Mouse (Mus musculus) limb, embryonic 15.5 days (tissue): Measurements from ENCODE around the gene Nckap1. TPM values are rescaled to one million over a fixed set of nuclear protein-coding genes. Genes with fewer than 3 reads are reported as not detected.
A peak's percentile ranks its signal among the peaks of the same experiment; 100 is the strongest.

Experiments used
- ATAC-seq: fragments of 200-750 bp; cut with Nextera tagmentation; 2 replicates; pipeline ENCODE4 v1.8.0; 2017; ENCODE audit warnings: low read depth, moderate TSS enrichment; ENCODE audit not compliant: insufficient number of reproducible peaks, low FRiP score, low TSS enrichment
- H3K27ac ChIP-seq: fragments of 300-500 bp; sonication (generic); 2 replicates; pipeline ENCODE4 v1.5.1; 2015; ENCODE audit warnings: moderate library complexity, mild to moderate bottlenecking, inconsistent platforms
- H3K27me3 ChIP-seq: fragments of 300-500 bp; sonication (generic); 2 replicates; pipeline ENCODE4 v1.6.1; 2015; ENCODE audit warnings: inconsistent platforms
- H3K36me3 ChIP-seq: fragments of 300-500 bp; sonication (generic); 2 replicates; pipeline ENCODE4 v1.6.1; 2015; ENCODE audit warnings: inconsistent platforms
- H3K4me1 ChIP-seq: fragments of 300-500 bp; sonication (generic); 2 replicates; pipeline ENCODE4 v1.6.1; 2015; ENCODE audit warnings: inconsistent platforms
- H3K4me2 ChIP-seq: fragments of 300-500 bp; sonication (generic); 2 replicates; pipeline ENCODE4 v1.6.1; 2015; ENCODE audit warnings: mild to moderate bottlenecking, inconsistent platforms
- H3K4me3 ChIP-seq: fragments of 300-500 bp; sonication (generic); 2 replicates; pipeline ENCODE4 v1.5.1; 2015; ENCODE audit warnings: mild to moderate bottlenecking, inconsistent platforms
- H3K9ac ChIP-seq: fragments of 300-500 bp; sonication (generic); 2 replicates; pipeline ENCODE4 v1.6.1; 2015; ENCODE audit warnings: inconsistent platforms
- H3K9me3 ChIP-seq: fragments of 300-500 bp; sonication (generic); 2 replicates; pipeline ENCODE4 v1.6.1; 2016; ENCODE audit warnings: inconsistent platforms
- WGBS: fragments of 180-500 bp; shearing (Covaris S2); methylation state at CpG from one replicate; pipeline ENCODE4 v1.1.7; 2015; 5-methylcytosine and 5-hydroxymethylcytosine counted together
- microRNA counts: library from miRNA; unstranded; fragments of <30 nt; microRNA quantifications from one replicate; lab custom pipeline; 2016
- microRNA-seq: library from miRNA; unstranded; fragments of <30 nt; microRNA quantifications from one replicate; pipeline ENCODE4, GENCODE M21; 2016
- polyA plus RNA-seq: library from polyadenylated mRNA; unstranded; fragments of >200 nt; fragmentation: Nextera tagmentation; extraction: Ambion mirVana; gene quantifications from 2 replicates; pipeline ENCODE4 v1.2.1, GENCODE M21; 2015

The Nckap1 gene
- polyA plus RNA-seq, 1 experiment from 2014 or later: 75.7 TPM

GRCm38 (mm10) chr2:80474247-80474796, 106.9 kb downstream of the Nckap1 start:
- ATAC-seq: no peak
- no peaks in the 10 kb centered on the region for H3K4me1 ChIP-seq
- no peaks in the 10 kb centered on the region for H3K27me3 ChIP-seq
- no peak overlapping the region for H3K4me2 ChIP-seq
- H3K27ac ChIP-seq: no peak overlapping the region
- H3K4me3 ChIP-seq: no peak overlapping the region
- no peak overlapping the region for H3K9ac ChIP-seq
- no peaks in the 10 kb centered on the region for H3K36me3 ChIP-seq
- H3K9me3 ChIP-seq: no peaks in the 10 kb centered on the region
- whole genome bisulfite sequencing: 76% methylated on average over 5 of the region's 5 CpGs

- Histone ChIP-seq H3K4me3 (no peak overlapping the region), H3K4me2 (no peak overlapping the region), H3K9ac (no peak overlapping the region), H3K36me3 (no peaks in the 10 kb centered on the region), H3K27me3 (no peaks in the 10 kb centered on the region), H3K4me1 (no peaks in the 10 kb centered on the region), H3K27ac (no peak overlapping the region), H3K9me3 (no peaks in the 10 kb centered on the region)
- 76% methylated on average over 16 of the region's 16 CpGs for WGBS
- ATAC-seq: no peak
These were observed 115.0 kb downstream of the Nckap1 start for GRCm38 (mm10) chr2:80465991-80466821.

- H3K4me3 ChIP-seq: no peak overlapping the region
- no peak overlapping the region for H3K4me2 ChIP-seq
- H3K9ac ChIP-seq: no peak overlapping the region
- H3K27ac ChIP-seq: no peak overlapping the region
- H3K27me3 ChIP-seq: no peaks in the 10 kb centered on the region
- H3K9me3 ChIP-seq: no peaks in the 10 kb centered on the region
- 78% methylated on average over 8 of the region's 8 CpGs for WGBS
- no peaks in the 10 kb centered on the region for H3K4me1 ChIP-seq
- no peak for ATAC-seq
- no peaks in the 10 kb centered on the region for H3K36me3 ChIP-seq
These were observed 119.4 kb downstream of the Nckap1 start for GRCm38 (mm10) chr2:80461827-80462226.

MicroRNA genes within 50 kb of the gene (microRNA counts, 519-probe panel; counts per million panel counts)
- microRNA mmu-miR-684 (lab: Ali Mortazavi, UCI): 1,435 counts per million, percentile 14 among the panel's probes with 10 or more counts

Small RNA genes lying within 50 kb of the gene (microRNA-seq; reads per million reads assigned to microRNA genes)
- gene Mir684-1: not detected

Other genes starting within 250 kb of the Nckap1 start
- 9.0 and 11.2 TPM in 2 replicates for gene Frzb, start 133.8 kb downstream of the Nckap1 start, polyA plus RNA-seq
- 15.1 and 18.6 TPM in 2 replicates for gene Dusp19, start 35.7 kb upstream of the Nckap1 start, polyA plus RNA-seq
- 42.1 and 42.2 TPM in 2 replicates for gene Nup35, start 35.9 kb upstream of the Nckap1 start, polyA plus RNA-seq